Mouse (Mus musculus) lung, adult 2 months (tissue): ENCODE measurements at regions not wholly inside any gene's neighbourhood (a gene's known extent, or its start where the extent isn't known, plus 50 kb on each side); places are given as distances from the start of the nearest gene placed in this dataset.

Source experiments
- CTCF ChIP-seq: fragments of 200-500 bp; IDR thresholded peaks from 2 replicates; pipeline ENCODE4 v1.5.1; 2011; ENCODE audit warnings: mild to moderate bottlenecking, low read length, control low read depth; ENCODE audit not compliant: insufficient read depth
- POLR2A ChIP-seq: fragments of 200-500 bp; IDR thresholded peaks from 2 replicates; pipeline ENCODE4 v1.6.1; 2011; ENCODE audit warnings: low read depth, mild to moderate bottlenecking, control low read depth, low read length, borderline replicate concordance; ENCODE audit errors: extremely low read depth

DNA sequence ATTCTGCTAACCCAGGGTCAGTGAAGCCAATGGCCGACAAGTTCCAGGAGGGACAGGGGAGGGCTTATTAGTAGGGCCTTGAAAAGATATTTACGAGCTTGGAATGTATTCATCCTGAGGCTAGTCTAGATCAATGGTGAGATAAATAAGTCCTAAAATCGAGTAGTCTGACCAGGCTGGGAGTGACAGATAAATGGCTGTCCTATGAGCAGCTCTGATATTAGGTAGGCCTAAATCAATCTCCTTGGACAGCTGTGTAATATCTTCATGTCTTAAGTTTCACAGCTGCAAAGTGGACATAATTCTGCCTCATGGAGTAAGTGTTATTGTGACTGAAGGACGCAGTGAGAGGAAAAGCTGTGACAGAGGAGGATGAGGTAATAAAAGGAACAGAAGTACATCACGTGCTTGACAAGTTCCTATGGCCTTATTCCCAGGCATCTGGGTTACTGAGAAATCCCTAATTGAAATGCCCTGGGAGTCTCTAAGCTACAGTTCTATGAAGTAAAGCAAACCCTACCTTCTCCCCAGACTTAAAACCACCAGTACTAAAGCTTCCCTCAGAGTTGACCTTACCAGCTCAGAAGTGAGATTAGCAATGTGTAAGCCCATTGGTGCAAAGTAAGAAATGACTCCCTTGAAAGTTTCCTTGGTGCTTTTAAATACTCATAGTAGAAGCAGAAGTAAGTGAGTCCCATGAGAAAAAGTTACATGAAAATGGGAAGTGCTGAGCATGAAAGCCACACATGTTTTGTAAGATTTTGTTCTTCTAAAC lies 123.3 kb upstream of the Itga4 start:
- no peak for TF ChIP-seq CTCF
- no peak for TF ChIP-seq POLR2A
